9 mouse cellular contexts compared by ENCODE assay signal in genomic region chr4:141360846-141361245, GRCm38 (mm10). TPM values are rescaled to one million over a fixed set of nuclear protein-coding genes. Genes with fewer than 3 reads are reported as not detected.
DNase-seq lines count a peak whose midpoint lies in the region; ATAC-seq lines count a peak whose summit lies in the region.
"Had no signal": no experiment of that assay in that cellular context is flagged by ENCODE, and none has a peak within 500 bp of the region (broad histone marks: within the 10 kb centered on the region; RNA-seq: fewer than 3 reads in every experiment).

No protein-coding gene starts in this region.

- no peak overlapping the region for H3K27ac ChIP-seq in hindbrain, embryonic 10.5 days
- H3K27ac ChIP-seq in hindbrain, embryonic 13.5 days: no peak overlapping the region
- H3K27ac ChIP-seq in midbrain, embryonic 15.5 days: no peak overlapping the region

- H3K4me3 ChIP-seq in hindbrain, embryonic 10.5 days: no peak overlapping the region
- H3K4me3 ChIP-seq in hindbrain, embryonic 13.5 days: no peak overlapping the region
- H3K4me3 ChIP-seq in midbrain, embryonic 15.5 days: no peak overlapping the region

- DNase-seq in hindbrain, embryonic 10.5 days (ENCODE audit: low spot score): peak; percentile 54
- peak; percentile 70 for DNase-seq in 416B (ENCODE audit: low read depth)
- peak; percentile 91 for DNase-seq in R1 (ENCODE audit: low read depth, low spot score)
- DNase-seq in induced T-regulatory cell, adult 2 months (ENCODE audit: low read depth): peak; percentile 79
- no peak for DNase-seq in urinary bladder, postnatal 4 days (ENCODE audit: low spot score in 2 of 2)

- H3K36me3 ChIP-seq in hindbrain, embryonic 10.5 days: no peaks in the 10 kb centered on the region
- H3K36me3 ChIP-seq in hindbrain, embryonic 13.5 days: no peaks in the 10 kb centered on the region
- no peaks in the 10 kb centered on the region for H3K36me3 ChIP-seq in midbrain, embryonic 15.5 days (replicated peaks)

- H3K9me3 ChIP-seq in hindbrain, embryonic 10.5 days: no peaks in the 10 kb centered on the region
- H3K9me3 ChIP-seq in hindbrain, embryonic 13.5 days: no peaks in the 10 kb centered on the region
- no peaks in the 10 kb centered on the region for H3K9me3 ChIP-seq in midbrain, embryonic 15.5 days

- no peak overlapping the region for H3K9ac ChIP-seq in hindbrain, embryonic 13.5 days
- H3K9ac ChIP-seq in midbrain, embryonic 15.5 days: no peak overlapping the region

- ATAC-seq in hindbrain, embryonic 13.5 days (ENCODE audit: low FRiP score): no peak
- no peak for ATAC-seq in megakaryocyte, adult 5-6 weeks (ENCODE audit: poor library complexity, severe bottlenecking)
- ATAC-seq in midbrain, embryonic 15.5 days (replicated peaks): no peak

- WGBS in hindbrain, embryonic 10.5 days: 27% methylated on average over 7 of the region's 7 CpGs
- WGBS in hindbrain, embryonic 13.5 days: 25% methylated on average over 7 of the region's 7 CpGs
- 32% methylated on average over 7 of the region's 7 CpGs for WGBS in midbrain, embryonic 15.5 days

- no peak overlapping the region for H3K4me2 ChIP-seq in hindbrain, embryonic 13.5 days
- no peak overlapping the region for H3K4me2 ChIP-seq in midbrain, embryonic 15.5 days

- peaks cover 45% of the 10 kb centered on the region for H3K4me1 ChIP-seq in hindbrain, embryonic 10.5 days (replicated peaks)
- H3K4me1 ChIP-seq in hindbrain, embryonic 13.5 days (replicated peaks): peaks cover 16% of the 10 kb centered on the region
- H3K4me1 ChIP-seq in midbrain, embryonic 15.5 days: no peaks in the 10 kb centered on the region

- H3K27me3 ChIP-seq in hindbrain, embryonic 10.5 days (ENCODE audit: insufficient read depth, poor library complexity, severe bottlenecking): peaks cover 47% of the 10 kb centered on the region
- H3K27me3 ChIP-seq in hindbrain, embryonic 13.5 days: peaks cover 39% of the 10 kb centered on the region
- peaks cover 18% of the 10 kb centered on the region for H3K27me3 ChIP-seq in midbrain, embryonic 15.5 days (replicated peaks)

RNA-seq across cellular contexts. Expression of gene Fam131c, which starts 7.2 kb away (rescaled TPM):
- 0.65 and 0.81 TPM in 2 replicates for polyA plus RNA-seq in hindbrain, embryonic 10.5 days (2016; fragmentation: Nextera tagmentation; extraction: Ambion mirVana)
- 11.7 and 12.7 TPM in 2 replicates for polyA plus RNA-seq in hindbrain, embryonic 13.5 days (2015; fragmentation: Nextera tagmentation; extraction: Ambion mirVana)
- not detected in 2 replicates for total RNA-seq in megakaryocyte, adult 5-6 weeks (2015)
- not detected in 2 replicates for total RNA-seq in megakaryocyte, adult 5-6 weeks (2017)
- 42.0 and 44.3 TPM in 2 replicates for polyA plus RNA-seq in midbrain, embryonic 15.5 days (2015; fragmentation: Nextera tagmentation; extraction: Ambion mirVana)

RNA-seq across cellular contexts. Expression of gene Clcnka, which starts 37.7 kb away (rescaled TPM):
- polyA plus RNA-seq in hindbrain, embryonic 10.5 days (2016; fragmentation: Nextera tagmentation; extraction: Ambion mirVana): 0.31 and 0.33 TPM in 2 replicates
- polyA plus RNA-seq in hindbrain, embryonic 13.5 days (2015; fragmentation: Nextera tagmentation; extraction: Ambion mirVana): 0.16 and 0.21 TPM in 2 replicates
- total RNA-seq in megakaryocyte, adult 5-6 weeks (2015): not detected in 2 replicates
- total RNA-seq in megakaryocyte, adult 5-6 weeks (2017): not detected in 2 replicates
- polyA plus RNA-seq in midbrain, embryonic 15.5 days (2015; fragmentation: Nextera tagmentation; extraction: Ambion mirVana): 0.06 TPM in 1 of 2 replicates, not detected in the other
- total RNA-seq: left cerebral cortex, adult 18-20 months had no signal

RNA-seq across cellular contexts. Expression of gene Clcnkb, which starts 55.0 kb away (rescaled TPM):
- polyA plus RNA-seq in hindbrain, embryonic 10.5 days (2016; fragmentation: Nextera tagmentation; extraction: Ambion mirVana): 0.11 TPM in 1 of 2 replicates, not detected in the other
- polyA plus RNA-seq in hindbrain, embryonic 13.5 days (2015; fragmentation: Nextera tagmentation; extraction: Ambion mirVana): not detected in 2 replicates
- total RNA-seq in megakaryocyte, adult 5-6 weeks (2015): not detected in 2 replicates
- not detected in 2 replicates for total RNA-seq in megakaryocyte, adult 5-6 weeks (2017)
- polyA plus RNA-seq in midbrain, embryonic 15.5 days (2015; fragmentation: Nextera tagmentation; extraction: Ambion mirVana): not detected in 2 replicates
- total RNA-seq: left cerebral cortex, adult 18-20 months had no signal

RNA-seq across cellular contexts. Expression of gene Hspb7, which starts 59.7 kb away (rescaled TPM):
- polyA plus RNA-seq in hindbrain, embryonic 10.5 days (2016; fragmentation: Nextera tagmentation; extraction: Ambion mirVana): not detected in 2 replicates
- 0.06 and 0.08 TPM in 2 replicates for polyA plus RNA-seq in hindbrain, embryonic 13.5 days (2015; fragmentation: Nextera tagmentation; extraction: Ambion mirVana)
- total RNA-seq in megakaryocyte, adult 5-6 weeks (2015): not detected in 2 replicates
- not detected in 2 replicates for total RNA-seq in megakaryocyte, adult 5-6 weeks (2017)
- 0.14 TPM in 1 of 2 replicates, not detected in the other for polyA plus RNA-seq in midbrain, embryonic 15.5 days (2015; fragmentation: Nextera tagmentation; extraction: Ambion mirVana)

RNA-seq across cellular contexts. Expression of gene Epha2, which starts 59.8 kb away (rescaled TPM):
- polyA plus RNA-seq in hindbrain, embryonic 10.5 days (2016; fragmentation: Nextera tagmentation; extraction: Ambion mirVana): 3.3 and 4.4 TPM in 2 replicates
- 1.5 and 1.8 TPM in 2 replicates for polyA plus RNA-seq in hindbrain, embryonic 13.5 days (2015; fragmentation: Nextera tagmentation; extraction: Ambion mirVana)
- total RNA-seq in megakaryocyte, adult 5-6 weeks (2015): 1.1 TPM in 2 replicates
- 1.3 and 2.1 TPM in 2 replicates for total RNA-seq in megakaryocyte, adult 5-6 weeks (2017)
- 1.6 and 1.7 TPM in 2 replicates for polyA plus RNA-seq in midbrain, embryonic 15.5 days (2015; fragmentation: Nextera tagmentation; extraction: Ambion mirVana)

Comparison
In these comparisons a context has a peak if more than half of its experiments do, and no peak if none do; other contexts are left out.
1. DNase-seq: peak in hindbrain, embryonic 10.5 days (single experiment), 416B (single experiment), R1 (single experiment) and induced T-regulatory cell, adult 2 months (single experiment); none in urinary bladder, postnatal 4 days (0 of 2).